Mouse (Mus musculus): ENCODE data around the gene Umad1. TPM values are rescaled to one million over a fixed set of nuclear protein-coding genes. Genes with fewer than 3 reads are reported as not detected.

The Umad1 gene
- polyA plus RNA-seq, 1 experiment from 2014 or later = 18.0 TPM

DNA sequence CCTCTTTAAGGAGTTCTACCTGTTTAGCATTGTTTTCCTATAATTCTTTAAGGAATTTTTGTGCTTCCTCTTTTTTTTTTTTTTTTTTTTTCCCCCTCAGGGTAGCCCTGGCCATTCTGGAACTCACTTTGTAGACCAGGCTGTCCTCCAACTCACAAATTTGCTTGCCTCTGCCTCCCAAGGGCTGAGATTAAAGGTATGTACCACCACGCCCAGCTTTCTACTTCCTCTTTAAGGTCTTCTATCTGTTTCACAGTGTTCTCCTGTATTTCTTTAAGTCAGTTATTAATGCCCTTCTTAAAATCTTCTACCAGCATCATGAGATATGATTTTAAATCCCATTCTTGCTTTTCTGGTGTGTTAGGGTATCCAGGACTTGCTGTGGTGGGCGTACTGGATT is 130.2 kb downstream of the Umad1 start:
- WGBS = 96% methylated on average over 2 of the region's 2 CpGs
- Histone ChIP-seq H3K4me1 (ENCODE audit: control insufficient read depth, insufficient read depth, low read length) (no peaks in the 10 kb centered on the region), H3K27me3 (ENCODE audit: control insufficient read depth, insufficient read depth, low read length) (no peaks in the 10 kb centered on the region), H3K27ac (replicated peaks; ENCODE audit: low read depth, low read length) (no peak overlapping the region), H3K4me3 (ENCODE audit: low read depth, low read length) (no peak overlapping the region), H3K4me2 (ENCODE audit: low read depth, severe bottlenecking) (no peak overlapping the region), H3K36me3 (ENCODE audit: control insufficient read depth, insufficient read depth, low read length) (no peaks in the 10 kb centered on the region), H3K9me3 (ENCODE audit: control insufficient read depth, low read length) (no peaks in the 10 kb centered on the region), H3K9ac (ENCODE audit: low read length) (no peak overlapping the region)
- ATAC-seq (ENCODE audit: insufficient number of reproducible peaks, low FRiP score, low TSS enrichment, low read depth) (no peak), DNase-seq (ENCODE audit: low spot score) (no peak)

DNA sequence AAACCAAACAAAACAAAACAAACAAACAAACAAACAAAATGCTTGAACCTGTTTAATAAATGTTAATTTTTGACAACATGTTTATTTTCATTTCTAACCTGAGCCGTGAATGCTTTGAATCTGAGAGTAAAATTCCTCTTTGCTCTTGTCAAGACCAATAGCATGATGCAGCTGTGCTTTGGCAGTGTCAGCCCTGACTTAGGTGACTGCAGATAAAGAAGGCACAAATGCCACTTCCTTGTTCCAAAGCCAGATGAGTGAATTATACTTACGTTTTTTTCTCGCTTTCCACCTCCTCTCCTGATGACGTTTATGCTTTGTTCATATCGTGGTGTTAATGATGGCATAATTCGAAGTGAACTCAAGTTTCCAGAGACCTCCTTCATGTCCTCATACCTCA is 131.2 kb downstream of the Umad1 start:
- Histone ChIP-seq H3K4me1 (ENCODE audit: control insufficient read depth, insufficient read depth, low read length) (no peaks in the 10 kb centered on the region), H3K27ac (replicated peaks; ENCODE audit: low read depth, low read length) (no peak overlapping the region), H3K9ac (ENCODE audit: low read length) (no peak overlapping the region), H3K36me3 (ENCODE audit: control insufficient read depth, insufficient read depth, low read length) (no peaks in the 10 kb centered on the region), H3K4me3 (ENCODE audit: low read depth, low read length) (no peak overlapping the region), H3K9me3 (ENCODE audit: control insufficient read depth, low read length) (no peaks in the 10 kb centered on the region), H3K4me2 (ENCODE audit: low read depth, severe bottlenecking) (no peak overlapping the region), H3K27me3 (ENCODE audit: control insufficient read depth, insufficient read depth, low read length) (no peaks in the 10 kb centered on the region)
- 93% methylated on average over 6 of the region's 6 CpGs for WGBS
- ATAC-seq (ENCODE audit: insufficient number of reproducible peaks, low FRiP score, low TSS enrichment, low read depth) (no peak), DNase-seq (ENCODE audit: low spot score) (no peak)

GRCm38 (mm10) chr6:8390935-8391334 is 131.8 kb downstream of the Umad1 start:
- Histone ChIP-seq H3K27ac (replicated peaks; ENCODE audit: low read depth, low read length) (no peak overlapping the region), H3K36me3 (ENCODE audit: control insufficient read depth, insufficient read depth, low read length) (no peaks in the 10 kb centered on the region), H3K27me3 (ENCODE audit: control insufficient read depth, insufficient read depth, low read length) (no peaks in the 10 kb centered on the region), H3K4me3 (ENCODE audit: low read depth, low read length) (no peak overlapping the region), H3K4me1 (ENCODE audit: control insufficient read depth, insufficient read depth, low read length) (no peaks in the 10 kb centered on the region), H3K4me2 (ENCODE audit: low read depth, severe bottlenecking) (no peak overlapping the region), H3K9ac (ENCODE audit: low read length) (no peak overlapping the region), H3K9me3 (ENCODE audit: control insufficient read depth, low read length) (no peaks in the 10 kb centered on the region)
- no peak for ATAC-seq (ENCODE audit: insufficient number of reproducible peaks, low FRiP score, low TSS enrichment, low read depth)
- 89% methylated on average over 2 of the region's 2 CpGs for WGBS
- DNase-seq (ENCODE audit: low spot score) = no peak

DNA sequence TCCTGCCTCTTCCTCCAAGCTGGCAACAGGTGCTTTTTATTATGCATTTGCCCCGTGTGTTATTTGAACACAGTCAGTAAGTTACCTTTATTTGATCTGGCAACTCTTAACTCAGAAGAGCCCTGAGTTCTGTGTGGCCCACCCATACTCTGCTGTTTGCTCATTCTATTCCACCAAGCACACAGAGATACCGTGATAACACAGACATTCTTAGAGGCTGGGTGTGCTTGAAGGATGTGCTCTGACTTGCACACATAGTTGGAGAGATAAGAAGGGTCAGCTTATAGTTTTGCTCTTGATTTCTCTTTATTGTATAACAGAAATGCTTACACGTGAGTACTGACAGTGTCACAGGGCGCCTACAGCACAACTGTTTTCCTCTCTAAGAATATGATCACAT is 133.9 kb downstream of the Umad1 start:
- no peak overlapping the region for H3K27ac ChIP-seq (replicated peaks; ENCODE audit: low read depth, low read length)
- no peak overlapping the region for H3K9ac ChIP-seq (ENCODE audit: low read length)
- ATAC-seq (ENCODE audit: insufficient number of reproducible peaks, low FRiP score, low TSS enrichment, low read depth) (no peak), DNase-seq (ENCODE audit: low spot score) (no peak)
- no peaks in the 10 kb centered on the region for H3K27me3 ChIP-seq (ENCODE audit: control insufficient read depth, insufficient read depth, low read length)
- no peaks in the 10 kb centered on the region for H3K36me3 ChIP-seq (ENCODE audit: control insufficient read depth, insufficient read depth, low read length)
- no peak overlapping the region for H3K4me2 ChIP-seq (ENCODE audit: low read depth, severe bottlenecking)
- 73% methylated on average over 4 of the region's 4 CpGs for WGBS
- no peak overlapping the region for H3K4me3 ChIP-seq (ENCODE audit: low read depth, low read length)
- no peaks in the 10 kb centered on the region for H3K4me1 ChIP-seq (ENCODE audit: control insufficient read depth, insufficient read depth, low read length)
- H3K9me3 ChIP-seq (ENCODE audit: control insufficient read depth, low read length) = no peaks in the 10 kb centered on the region

DNA sequence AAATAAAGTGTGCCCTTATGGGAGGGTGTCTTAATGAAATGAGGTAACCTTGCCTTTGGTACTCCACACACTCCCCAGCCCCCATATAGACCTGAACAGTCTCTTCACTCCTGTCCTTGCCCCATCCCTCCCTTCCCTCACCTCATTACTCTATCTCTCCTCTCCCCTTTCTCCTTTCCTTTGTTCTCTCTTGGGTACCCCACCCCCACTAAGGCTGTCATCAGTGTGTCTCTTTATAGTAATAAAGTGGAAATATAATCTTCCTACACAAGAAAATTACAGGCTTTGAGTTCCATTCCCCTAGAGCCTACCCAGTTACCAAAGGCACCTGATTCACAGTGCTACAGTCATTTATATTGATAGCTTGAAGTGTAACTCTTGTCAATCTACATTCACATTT is 135.0 kb downstream of the Umad1 start:
- Histone ChIP-seq H3K9me3 (ENCODE audit: control insufficient read depth, low read length) (no peaks in the 10 kb centered on the region), H3K27me3 (ENCODE audit: control insufficient read depth, insufficient read depth, low read length) (no peaks in the 10 kb centered on the region), H3K36me3 (ENCODE audit: control insufficient read depth, insufficient read depth, low read length) (no peaks in the 10 kb centered on the region), H3K4me2 (ENCODE audit: low read depth, severe bottlenecking) (no peak overlapping the region), H3K4me3 (ENCODE audit: low read depth, low read length) (no peak overlapping the region), H3K27ac (replicated peaks; ENCODE audit: low read depth, low read length) (no peak overlapping the region), H3K9ac (ENCODE audit: low read length) (no peak overlapping the region), H3K4me1 (ENCODE audit: control insufficient read depth, insufficient read depth, low read length) (no peaks in the 10 kb centered on the region)
- ATAC-seq (ENCODE audit: insufficient number of reproducible peaks, low FRiP score, low TSS enrichment, low read depth) = no peak
- DNase-seq (ENCODE audit: low spot score) = no peak

DNA sequence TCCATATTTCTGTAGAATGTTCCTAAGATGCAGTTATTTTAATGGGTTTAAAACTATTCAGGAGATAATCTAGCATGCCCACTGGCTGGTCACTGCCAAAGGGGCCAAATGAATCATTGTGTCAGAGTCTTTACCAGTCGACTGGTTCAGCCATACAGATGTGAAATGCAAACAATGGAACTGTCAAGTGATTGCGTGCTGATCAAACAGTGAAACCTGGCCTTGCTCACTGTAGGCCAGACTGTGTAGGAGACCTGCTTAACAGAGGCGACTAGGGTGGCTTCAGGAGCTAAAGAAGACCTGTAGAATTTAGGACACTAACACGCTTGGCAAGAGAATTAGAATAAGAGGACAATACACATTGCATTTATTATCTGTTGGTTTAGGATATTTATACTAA is 136.0 kb downstream of the Umad1 start:
- no peak for ATAC-seq (ENCODE audit: insufficient number of reproducible peaks, low FRiP score, low TSS enrichment, low read depth)
- H3K9ac ChIP-seq (ENCODE audit: low read length) = no peak overlapping the region
- WGBS = 43% methylated on average over 4 of the region's 4 CpGs
- no peak overlapping the region for H3K4me2 ChIP-seq (ENCODE audit: low read depth, severe bottlenecking)
- H3K27ac ChIP-seq (replicated peaks; ENCODE audit: low read depth, low read length) = no peak overlapping the region
- no peaks in the 10 kb centered on the region for H3K36me3 ChIP-seq (ENCODE audit: control insufficient read depth, insufficient read depth, low read length)
- H3K9me3 ChIP-seq (ENCODE audit: control insufficient read depth, low read length) = no peaks in the 10 kb centered on the region
- no peak for DNase-seq (ENCODE audit: low spot score)
- H3K4me1 ChIP-seq (ENCODE audit: control insufficient read depth, insufficient read depth, low read length) = no peaks in the 10 kb centered on the region
- no peaks in the 10 kb centered on the region for H3K27me3 ChIP-seq (ENCODE audit: control insufficient read depth, insufficient read depth, low read length)
- H3K4me3 ChIP-seq (ENCODE audit: low read depth, low read length) = no peak overlapping the region

GRCm38 (mm10) chr6:8397252-8397651 is 138.2 kb downstream of the Umad1 start:
- WGBS = 84% methylated on average over 7 of the region's 7 CpGs

DNA sequence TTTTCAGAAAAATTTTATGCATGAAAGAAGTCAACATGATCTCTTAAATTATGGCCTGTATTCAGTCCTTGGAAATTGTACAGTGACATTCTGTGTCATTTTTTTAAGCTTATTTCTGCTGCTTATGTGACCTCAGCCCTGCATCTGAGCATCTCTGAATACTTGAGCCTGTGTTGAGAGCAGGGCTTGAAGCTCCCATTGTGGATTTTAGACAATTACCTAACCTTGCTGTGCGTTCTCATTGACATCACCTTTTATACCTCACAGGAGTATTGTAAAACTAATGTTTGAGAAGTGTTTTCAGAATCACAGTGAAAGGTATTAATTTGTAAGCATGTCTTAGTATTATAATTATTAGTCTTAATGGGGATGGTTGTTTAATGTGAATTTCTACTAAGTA is 140.6 kb downstream of the Umad1 start:
- Histone ChIP-seq H3K4me2 (ENCODE audit: low read depth, severe bottlenecking) (no peak overlapping the region), H3K4me3 (ENCODE audit: low read depth, low read length) (no peak overlapping the region), H3K27ac (replicated peaks; ENCODE audit: low read depth, low read length) (no peak overlapping the region), H3K4me1 (ENCODE audit: control insufficient read depth, insufficient read depth, low read length) (no peaks in the 10 kb centered on the region), H3K36me3 (ENCODE audit: control insufficient read depth, insufficient read depth, low read length) (no peaks in the 10 kb centered on the region), H3K9me3 (ENCODE audit: control insufficient read depth, low read length) (no peaks in the 10 kb centered on the region), H3K27me3 (ENCODE audit: control insufficient read depth, insufficient read depth, low read length) (no peaks in the 10 kb centered on the region), H3K9ac (ENCODE audit: low read length) (no peak overlapping the region)
- WGBS = 88% methylated on average over 1 of the region's 1 CpGs
- DNase-seq (ENCODE audit: low spot score) (no peak), ATAC-seq (ENCODE audit: insufficient number of reproducible peaks, low FRiP score, low TSS enrichment, low read depth) (no peak)

More at GRCm38 (mm10) chr6:8397252-8397651, 138.2 kb downstream of the Umad1 start:
- Histone ChIP-seq H3K9me3 (ENCODE audit: control insufficient read depth, low read length) (no peaks in the 10 kb centered on the region), H3K4me3 (ENCODE audit: low read depth, low read length) (no peak overlapping the region), H3K9ac (ENCODE audit: low read length) (no peak overlapping the region), H3K4me2 (ENCODE audit: low read depth, severe bottlenecking) (no peak overlapping the region), H3K27ac (replicated peaks; ENCODE audit: low read depth, low read length) (no peak overlapping the region), H3K27me3 (ENCODE audit: control insufficient read depth, insufficient read depth, low read length) (no peaks in the 10 kb centered on the region), H3K4me1 (ENCODE audit: control insufficient read depth, insufficient read depth, low read length) (no peaks in the 10 kb centered on the region), H3K36me3 (ENCODE audit: control insufficient read depth, insufficient read depth, low read length) (no peaks in the 10 kb centered on the region)
- no peak for DNase-seq (ENCODE audit: low spot score)
- ATAC-seq (ENCODE audit: insufficient number of reproducible peaks, low FRiP score, low TSS enrichment, low read depth) = no peak

DNA sequence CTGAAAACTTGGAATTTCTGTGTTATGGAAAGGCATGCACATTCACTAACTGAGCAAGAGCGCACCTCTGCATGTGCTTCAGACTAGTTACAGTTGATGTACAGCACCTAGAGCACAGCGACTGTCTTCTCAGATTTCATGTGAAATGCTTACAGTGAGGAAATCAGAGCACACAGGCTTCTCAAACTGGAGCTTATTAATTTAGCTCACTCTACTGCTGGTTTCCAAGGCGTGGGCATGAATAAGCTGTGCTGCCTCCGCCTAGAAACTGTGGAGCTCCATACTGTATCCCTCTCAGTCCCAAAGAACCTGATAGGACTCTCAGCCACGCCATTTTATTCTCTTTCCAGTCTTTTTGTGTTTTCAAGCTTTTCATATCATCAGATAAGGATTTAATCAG is 144.0 kb downstream of the Umad1 start:
- H3K4me2 ChIP-seq (ENCODE audit: low read depth, severe bottlenecking) = no peak overlapping the region
- no peaks in the 10 kb centered on the region for H3K4me1 ChIP-seq (ENCODE audit: control insufficient read depth, insufficient read depth, low read length)
- no peaks in the 10 kb centered on the region for H3K9me3 ChIP-seq (ENCODE audit: control insufficient read depth, low read length)
- no peaks in the 10 kb centered on the region for H3K36me3 ChIP-seq (ENCODE audit: control insufficient read depth, insufficient read depth, low read length)
- 90% methylated on average over 5 of the region's 5 CpGs for WGBS
- no peak overlapping the region for H3K4me3 ChIP-seq (ENCODE audit: low read depth, low read length)
- ATAC-seq (ENCODE audit: insufficient number of reproducible peaks, low FRiP score, low TSS enrichment, low read depth) = no peak
- H3K27ac ChIP-seq (replicated peaks; ENCODE audit: low read depth, low read length) = no peak overlapping the region
- no peaks in the 10 kb centered on the region for H3K27me3 ChIP-seq (ENCODE audit: control insufficient read depth, insufficient read depth, low read length)
- H3K9ac ChIP-seq (ENCODE audit: low read length) = no peak overlapping the region
- no peak for DNase-seq (ENCODE audit: low spot score)

Data from limb, embryonic 11.5 days (tissue).